Mouse (Mus musculus): ENCODE measurements at regions not wholly inside any gene's neighbourhood (a gene's known extent, or its start where the extent isn't known, plus 50 kb on each side); places are given as distances from the start of the nearest gene placed in this dataset.

DNA sequence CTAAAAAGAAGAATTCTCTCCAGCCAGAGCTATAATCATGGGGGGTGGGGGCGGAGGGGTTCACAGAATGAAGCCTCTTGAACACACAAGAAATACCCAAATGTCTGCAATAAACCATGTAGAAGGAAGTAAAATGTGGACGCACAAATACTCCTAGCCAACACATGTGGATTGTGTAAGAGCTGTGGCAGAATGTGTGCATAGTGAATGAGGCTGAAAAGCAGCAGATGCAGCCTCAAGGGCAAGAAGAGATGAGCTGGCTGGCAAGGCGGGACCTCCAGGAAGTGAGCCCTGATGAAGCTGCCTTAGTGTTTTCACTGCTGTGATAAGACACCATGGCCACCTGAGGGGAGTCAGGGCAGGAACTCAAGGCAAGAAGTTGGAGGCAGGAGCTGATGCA, 53.3 kb upstream of the Arhgap28 start:
- DNase-seq (ENCODE audit: low spot score) = no peak

GRCm38 (mm10) chr17:68060455-68060854, 56.5 kb upstream of the Arhgap28 start:
- DNase-seq (ENCODE audit: low spot score) = no peak

DNA sequence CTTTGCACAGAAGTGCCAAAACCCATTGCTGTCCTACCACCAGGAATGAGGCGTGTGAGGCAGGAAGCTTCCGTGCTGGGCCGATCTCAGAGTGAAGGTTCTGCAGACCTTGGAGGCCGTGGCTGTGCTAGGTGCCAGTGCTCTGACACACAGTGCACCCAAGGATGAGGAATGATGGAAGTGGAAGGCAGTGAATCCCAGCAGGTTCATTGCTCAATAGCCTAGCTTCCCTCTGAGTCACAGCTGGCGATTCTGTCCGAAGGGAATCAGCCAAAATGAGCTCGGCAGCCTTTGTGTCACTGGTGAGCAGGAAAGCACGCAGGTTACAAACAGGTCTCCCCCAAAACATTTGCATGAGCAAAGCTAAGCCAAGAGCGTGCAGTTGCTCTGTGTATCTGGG, 61.8 kb upstream of the Arhgap28 start:
- no peak for DNase-seq (ENCODE audit: low spot score)

DNA sequence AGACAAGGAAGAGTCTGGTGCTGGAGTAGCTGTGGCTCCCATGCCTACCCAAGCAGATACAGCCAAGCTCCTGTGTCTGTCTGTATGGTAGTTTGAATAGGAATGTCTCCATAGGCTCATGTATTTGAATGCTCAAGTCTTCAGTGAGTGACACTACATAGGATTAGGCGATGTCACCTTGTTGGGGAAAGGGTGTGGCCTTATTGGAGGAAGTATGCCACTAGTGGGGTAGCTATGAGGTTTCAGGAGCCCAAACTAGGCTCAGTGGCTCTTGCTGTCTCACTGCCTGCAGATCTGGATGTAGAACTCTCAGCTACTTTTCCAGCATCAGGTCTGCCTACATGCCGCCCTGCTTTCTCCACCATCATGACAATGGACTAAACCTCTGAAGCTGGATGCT, 62.3 kb upstream of the Arhgap28 start:
- no peak for DNase-seq (ENCODE audit: low spot score)

DNA sequence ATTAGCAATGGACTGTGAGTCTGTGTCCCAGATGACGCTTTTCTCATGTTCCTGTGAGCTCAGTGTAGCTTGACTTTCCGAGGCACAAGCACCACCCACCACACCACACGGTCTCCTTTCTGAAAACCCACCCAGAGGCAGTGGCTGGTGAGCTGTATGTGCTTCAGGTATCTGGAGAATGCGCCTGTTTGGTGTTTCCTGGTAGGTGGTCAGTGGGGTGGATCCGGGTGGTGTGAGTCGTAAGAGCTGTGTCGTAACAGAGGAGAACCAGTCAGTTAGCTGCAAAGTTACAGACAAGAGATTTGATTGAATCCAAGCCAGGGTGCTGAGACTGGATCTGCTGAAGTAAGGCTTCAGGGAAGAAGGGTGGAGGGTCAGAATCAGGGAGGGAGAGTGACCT, 65.1 kb upstream of the Arhgap28 start:
- DNase-seq (ENCODE audit: low spot score) = no peak

DNA sequence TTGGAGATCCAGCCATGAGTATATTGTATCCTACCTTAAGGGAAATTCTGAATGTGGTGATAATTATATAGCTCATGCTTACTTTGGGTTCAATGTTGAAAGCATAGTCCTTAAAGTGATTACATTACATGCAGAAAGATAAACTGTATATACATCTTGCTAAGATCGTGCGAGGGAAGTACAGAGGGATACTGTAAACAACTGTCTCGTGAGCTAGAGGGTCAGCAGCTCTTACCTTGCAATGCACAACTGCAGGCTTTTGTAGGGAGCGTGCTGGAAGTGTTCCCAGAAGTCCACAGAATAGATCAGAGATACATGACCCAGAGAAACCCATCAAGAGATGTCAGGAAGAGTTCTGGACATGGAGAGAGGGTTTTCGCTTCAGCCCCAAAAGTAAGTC, 65.6 kb upstream of the Arhgap28 start:
- DNase-seq (ENCODE audit: low spot score) = no peak

DNA sequence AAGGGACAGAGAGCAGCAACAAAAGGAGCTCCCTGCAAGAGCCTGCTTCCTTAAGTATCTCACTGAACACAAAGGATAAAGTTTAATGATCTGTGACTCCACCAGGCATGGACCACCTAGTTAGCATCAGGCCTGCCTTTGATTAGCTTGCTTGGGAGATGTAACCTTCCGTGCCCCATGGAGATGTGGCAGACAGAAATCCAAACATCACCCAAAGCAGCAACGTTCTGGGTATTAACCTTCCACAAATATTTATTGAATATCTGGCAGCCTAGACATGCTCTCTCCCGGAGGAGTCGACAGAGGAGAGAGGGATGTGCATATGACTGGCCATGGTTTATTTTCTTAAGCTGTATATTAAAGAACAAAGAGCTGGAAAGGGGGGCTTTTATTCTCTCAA, 67.6 kb upstream of the Arhgap28 start:
- no peak for DNase-seq (ENCODE audit: low spot score)

DNA sequence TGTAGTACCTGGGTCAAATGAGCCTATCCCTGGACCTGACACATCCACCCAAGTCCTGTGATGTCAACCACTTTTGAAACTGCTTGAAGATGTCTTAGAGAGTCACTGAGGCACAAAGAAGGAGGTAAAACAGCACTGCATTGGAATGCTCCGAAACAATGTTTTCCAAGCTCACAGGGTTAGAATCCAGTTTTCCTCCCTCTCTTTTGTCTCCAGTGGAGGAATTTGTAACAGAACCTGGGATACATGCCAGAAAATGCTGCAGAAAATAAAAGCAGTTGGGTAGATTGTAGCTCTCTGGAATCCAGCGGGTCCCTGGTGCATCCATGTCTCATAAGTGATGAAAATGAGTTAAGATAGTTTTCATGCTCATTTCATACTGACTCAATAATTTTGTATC, 71.8 kb upstream of the Arhgap28 start:
- no peak for DNase-seq (ENCODE audit: low spot score)

GRCm38 (mm10) chr17:68078709-68079108, 74.8 kb upstream of the Arhgap28 start:
- no peak for DNase-seq (ENCODE audit: low spot score)

- no peak for DNase-seq (ENCODE audit: low spot score)
Observed at GRCm38 (mm10) chr17:68084446-68084845, 80.5 kb upstream of the Arhgap28 start.

DNA sequence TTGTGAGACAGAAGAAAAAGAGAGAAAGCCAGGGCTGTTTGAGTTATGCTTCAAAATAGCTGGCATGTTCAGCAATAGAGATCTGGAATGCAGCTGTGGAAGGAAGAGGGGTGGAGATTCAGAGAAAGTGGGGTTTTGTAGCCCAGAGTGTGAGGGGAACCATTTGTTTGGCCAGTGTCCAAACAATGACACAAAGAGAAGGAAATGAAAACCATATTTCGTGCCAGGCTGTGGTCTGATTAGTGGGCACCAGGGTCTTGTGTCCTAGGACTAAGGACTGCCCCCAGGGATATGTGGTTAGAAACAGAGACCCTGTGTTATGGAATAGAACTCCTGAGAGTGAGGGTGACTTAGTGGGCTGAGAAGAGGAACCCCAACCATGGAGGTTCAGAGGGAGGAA, 83.2 kb upstream of the Arhgap28 start:
- no peak for DNase-seq (ENCODE audit: low spot score)

GRCm38 (mm10) chr17:68089179-68089578, 85.3 kb upstream of the Arhgap28 start:
- DNase-seq (ENCODE audit: low spot score) = no peak

DNA sequence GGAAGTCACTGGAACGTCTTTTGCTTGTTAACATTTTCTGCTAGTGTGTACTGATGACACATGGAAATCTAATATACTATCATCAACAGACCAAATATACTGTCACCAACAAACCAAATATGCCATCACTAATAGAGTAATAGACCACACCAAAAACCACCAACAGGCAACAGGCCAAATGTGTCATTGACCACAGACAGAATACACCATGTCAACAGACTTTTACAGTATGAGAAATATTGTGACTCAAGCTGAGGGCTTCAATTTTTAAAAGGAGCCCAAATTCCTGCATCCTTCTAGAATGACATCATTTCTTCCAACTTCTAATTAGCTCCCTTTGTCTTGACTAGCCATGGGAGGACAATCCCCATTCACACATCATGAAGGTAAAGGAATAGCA, 85.9 kb upstream of the Arhgap28 start:
- no peak for DNase-seq (ENCODE audit: low spot score)

GRCm38 (mm10) chr17:68096982-68097381, 93.1 kb upstream of the Arhgap28 start:
- DNase-seq (ENCODE audit: low spot score) = no peak

DNA sequence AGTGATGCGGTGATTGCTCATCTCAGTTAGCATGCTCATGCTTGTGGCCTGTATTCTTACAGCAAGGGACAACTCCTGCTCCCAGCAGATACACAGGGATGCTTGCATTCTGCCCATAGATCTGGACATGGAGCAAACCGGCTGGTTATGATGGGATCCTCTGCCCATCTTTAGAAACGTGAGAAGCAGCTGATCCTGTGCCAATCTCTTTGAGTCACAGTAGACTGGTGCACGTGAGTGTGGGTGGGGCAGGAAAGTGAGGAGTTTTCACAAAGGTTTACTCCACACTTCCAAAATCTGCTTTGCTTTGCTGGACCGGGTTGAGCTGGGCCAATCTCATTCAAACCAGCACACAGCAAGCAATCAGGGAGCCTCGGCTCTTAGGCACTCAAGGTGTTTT, 93.5 kb upstream of the Arhgap28 start:
- DNase-seq (ENCODE audit: low spot score) = no peak

DNA sequence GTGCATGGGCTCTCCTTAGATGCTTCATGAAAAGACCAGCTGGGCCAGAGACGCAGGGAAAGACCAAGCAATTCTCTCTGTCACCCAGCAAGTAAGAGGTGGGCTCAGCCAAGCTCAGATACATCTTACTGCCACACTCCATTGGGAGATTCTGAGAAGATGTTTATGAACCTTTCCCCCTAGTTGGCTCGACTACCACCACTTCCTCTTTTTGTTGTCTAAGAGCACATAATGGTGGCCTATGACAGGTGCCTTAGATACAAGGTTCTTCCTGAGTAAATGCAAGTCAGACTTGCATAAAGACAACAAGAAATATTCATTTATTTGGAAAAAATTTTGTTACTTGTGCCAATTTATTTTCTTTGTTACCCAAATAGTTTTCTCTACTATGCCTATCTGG, 96.2 kb upstream of the Arhgap28 start:
- no peak for DNase-seq (ENCODE audit: low spot score)

- DNase-seq (ENCODE audit: low spot score) = no peak
Observed at GRCm38 (mm10) chr17:68103346-68103745, 99.4 kb upstream of the Arhgap28 start.

- no peak for DNase-seq (ENCODE audit: low spot score)
Observed at GRCm38 (mm10) chr17:68106366-68106765, 102.4 kb upstream of the Arhgap28 start.

DNA sequence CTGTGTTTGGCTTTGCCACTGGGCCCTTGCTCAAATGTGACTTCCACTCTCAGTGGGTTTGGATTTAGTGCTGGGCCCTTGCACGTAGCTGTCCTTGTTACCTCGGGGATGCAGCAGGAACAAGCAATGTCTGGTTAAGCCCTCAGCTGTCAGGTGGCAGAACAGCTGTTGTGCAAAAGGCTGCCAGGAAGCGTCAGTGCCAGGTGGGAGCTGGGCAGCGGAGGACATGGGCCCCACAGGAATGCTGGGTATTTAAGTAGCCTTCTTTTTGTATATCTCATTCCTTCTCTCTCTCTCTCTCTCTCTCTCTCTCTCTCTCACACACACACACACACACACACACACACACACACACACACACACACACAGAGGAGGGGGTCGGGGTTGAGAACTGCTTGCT, 104.0 kb upstream of the Arhgap28 start:
- DNase-seq (ENCODE audit: low spot score) = no peak

DNA sequence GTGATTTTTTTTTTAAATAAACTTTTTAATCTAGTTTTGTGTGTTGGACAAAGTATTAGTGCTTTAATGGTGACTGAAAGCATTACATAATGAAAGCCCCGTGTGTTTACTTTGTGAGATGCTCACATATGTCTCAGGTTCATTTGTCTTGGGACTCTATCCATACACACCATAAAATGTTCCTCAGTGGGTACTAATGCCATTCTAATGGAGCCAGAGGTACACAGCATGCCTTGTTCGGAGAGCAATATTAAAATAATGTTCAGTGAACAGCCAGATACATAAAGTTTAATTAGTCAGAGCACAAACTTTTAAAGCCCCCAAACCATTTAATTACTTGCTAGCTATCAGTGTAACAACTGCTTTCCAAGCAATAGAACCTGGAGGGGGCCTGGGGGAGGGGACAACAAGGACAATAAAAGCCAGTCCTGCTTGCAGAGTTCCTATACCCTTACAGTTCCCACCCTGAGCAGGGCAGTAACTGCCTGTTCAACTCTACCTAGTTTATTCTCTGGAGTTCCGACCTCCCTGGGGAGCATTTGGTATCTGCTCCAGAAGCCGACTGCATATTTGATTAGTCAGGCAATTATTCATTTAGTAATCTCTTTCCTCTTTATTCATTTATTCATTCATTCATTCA, 108.0 kb upstream of the Arhgap28 start:
- no peak for DNase-seq (ENCODE audit: low spot score)

DNA sequence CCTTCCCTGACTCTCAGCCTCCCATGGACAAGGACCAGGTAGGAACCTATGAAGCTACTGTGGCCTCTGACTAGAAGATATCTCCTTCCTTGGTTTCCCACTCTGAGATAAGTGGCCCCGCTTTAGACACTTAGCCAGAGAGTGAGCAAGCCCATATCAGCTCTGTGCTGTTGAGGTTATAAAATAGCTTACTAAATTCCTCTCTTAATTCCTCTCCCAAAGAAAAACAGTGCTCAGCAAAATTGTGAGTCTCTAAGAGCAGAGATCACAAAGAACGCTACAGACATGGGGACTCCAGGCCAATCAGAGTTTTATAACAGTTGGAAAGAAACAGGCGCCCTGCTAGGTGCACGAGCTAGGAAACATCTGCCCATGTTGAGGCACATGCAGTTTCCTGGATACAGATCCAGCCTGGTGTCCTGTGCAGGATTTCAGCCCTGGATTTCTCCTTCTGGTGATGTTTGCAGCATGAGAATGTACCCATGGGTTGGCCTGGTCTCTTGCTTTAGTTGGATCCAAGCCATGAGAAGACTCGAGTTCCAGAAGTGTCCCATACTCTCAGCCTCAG, 108.9 kb upstream of the Arhgap28 start:
- DNase-seq (ENCODE audit: low spot score) = no peak

DNA sequence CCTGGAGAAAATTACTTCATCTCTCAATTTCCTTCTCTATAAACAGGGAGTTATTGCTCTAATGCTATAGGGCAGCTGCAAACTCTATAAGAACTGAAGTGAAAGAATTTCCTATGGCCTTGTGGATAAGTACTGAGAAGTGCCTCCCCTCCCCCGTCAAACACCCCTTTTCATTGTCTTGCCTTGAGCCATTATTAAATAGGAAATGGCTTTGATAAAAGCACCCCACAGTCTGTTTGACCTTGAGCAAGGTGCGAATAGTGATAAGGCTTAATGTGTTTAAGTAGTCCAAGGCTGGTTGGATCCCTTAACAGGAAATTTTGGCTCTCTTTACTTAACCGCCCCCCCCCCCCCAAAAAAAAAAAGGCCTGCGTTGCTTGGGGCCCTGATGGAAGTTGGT, 111.7 kb upstream of the Arhgap28 start:
- no peak for DNase-seq (ENCODE audit: low spot score)

DNA sequence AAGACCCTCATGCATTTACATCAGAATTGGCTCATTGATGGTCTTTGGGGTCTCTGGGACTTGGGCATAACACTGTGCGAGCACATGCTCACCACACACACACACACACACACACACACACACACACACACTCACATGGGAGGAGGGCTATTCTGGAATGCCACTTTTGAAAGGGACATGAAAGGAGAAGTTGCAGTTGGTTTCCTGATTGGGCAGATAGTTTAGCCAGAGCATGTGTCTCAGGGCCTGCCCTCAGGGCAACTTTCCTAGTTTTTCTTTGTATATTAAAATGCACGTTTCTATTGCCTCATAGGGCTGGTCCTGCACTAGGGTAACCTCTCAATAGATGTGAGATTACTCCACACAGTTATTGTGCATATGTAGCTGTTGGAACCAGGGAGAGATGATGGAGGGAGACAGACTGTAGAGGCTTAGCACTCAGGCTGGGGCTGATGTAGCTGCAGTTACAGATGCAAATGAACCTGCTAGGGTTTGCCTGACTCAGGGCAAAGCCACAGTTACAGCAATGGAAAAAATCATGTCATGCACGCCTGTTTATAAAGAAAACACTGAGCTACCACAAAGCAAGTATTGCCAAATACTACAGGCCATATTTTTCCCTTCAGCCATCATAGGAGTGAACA, 115.3 kb upstream of the Arhgap28 start:
- DNase-seq (ENCODE audit: low spot score) = no peak

DNA sequence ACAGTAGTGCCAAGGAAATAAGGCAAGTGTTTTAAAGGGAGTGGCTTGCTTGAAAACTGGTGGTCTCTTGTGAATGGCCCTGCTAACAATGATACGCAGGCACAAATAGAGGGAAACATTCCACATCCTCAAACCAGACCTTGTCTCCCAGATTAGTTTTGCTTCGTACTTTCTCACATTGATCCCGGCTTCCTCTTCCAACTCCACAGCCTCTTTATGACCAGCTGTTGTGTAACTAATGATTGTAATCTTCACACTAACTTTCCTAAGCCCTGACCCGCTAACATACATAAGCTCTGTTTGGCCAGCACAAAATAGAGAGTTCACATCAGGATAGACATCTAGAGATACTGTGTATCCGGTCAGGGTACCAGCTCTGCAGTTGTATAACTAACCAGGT, 116.3 kb upstream of the Arhgap28 start:
- no peak for DNase-seq (ENCODE audit: low spot score)
